34 mouse cellular contexts compared by ENCODE assay signal in the genomic region with DNA sequence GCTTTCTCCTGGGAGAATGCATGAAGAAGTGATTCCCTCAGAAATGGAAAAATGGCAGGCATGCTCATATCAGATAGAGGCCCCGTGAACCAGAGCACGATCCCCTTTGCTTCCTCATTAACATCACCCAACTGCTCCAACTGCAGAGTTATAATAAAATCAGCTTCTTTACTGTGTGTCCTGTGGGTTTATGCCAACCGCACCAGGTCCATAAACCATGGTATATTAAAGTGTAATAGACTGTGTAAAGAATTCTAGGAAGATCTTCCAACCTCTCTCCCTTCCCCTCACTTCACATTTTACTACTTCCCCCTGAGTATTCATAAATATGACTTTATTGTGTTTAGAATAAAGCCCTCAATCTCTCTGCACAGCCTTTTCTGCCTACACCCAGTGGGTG.
"Had no signal": no experiment of that assay in that cellular context is flagged by ENCODE, and none has a peak within 500 bp of the region (broad histone marks: within the 10 kb centered on the region; RNA-seq: fewer than 3 reads in every experiment).

No protein-coding gene starts in this region.

- H3K36me3 ChIP-seq: heart, embryonic 10.5 days; heart, embryonic 12.5 days; heart, embryonic 13.5 days; heart, embryonic 15.5 days; hindbrain, embryonic 10.5 days; hindbrain, embryonic 12.5 days; hindbrain, embryonic 13.5 days; hindbrain, embryonic 15.5 days; intestine, embryonic 15.5 days; kidney, embryonic 15.5 days had no signal

- H3K4me2 ChIP-seq: heart, embryonic 12.5 days; heart, embryonic 13.5 days; heart, embryonic 15.5 days; hindbrain, embryonic 12.5 days; hindbrain, embryonic 13.5 days; hindbrain, embryonic 14.5 days; hindbrain, embryonic 15.5 days; intestine, embryonic 15.5 days; kidney, embryonic 15.5 days had no signal

- H3K27ac ChIP-seq: heart, embryonic 10.5 days; heart, embryonic 13.5 days; heart, embryonic 15.5 days; hindbrain, embryonic 10.5 days; hindbrain, embryonic 12.5 days; hindbrain, embryonic 13.5 days; hindbrain, embryonic 14.5 days; hindbrain, embryonic 15.5 days; hindbrain, postnatal 0 days; intestine, embryonic 15.5 days; kidney, embryonic 15.5 days; kidney, postnatal 0 days; layer of hippocampus, adult 2 months had no signal

- H3K4me3 ChIP-seq: heart, embryonic 10.5 days; heart, embryonic 12.5 days; heart, embryonic 13.5 days; heart, embryonic 15.5 days; hindbrain, embryonic 10.5 days; hindbrain, embryonic 12.5 days; hindbrain, embryonic 13.5 days; hindbrain, embryonic 15.5 days; intestine, embryonic 15.5 days; kidney, embryonic 15.5 days; layer of hippocampus, adult 2 months had no signal

- H3K27me3 ChIP-seq: heart, embryonic 13.5 days; heart, embryonic 15.5 days; hindbrain, embryonic 12.5 days; hindbrain, embryonic 13.5 days; hindbrain, embryonic 15.5 days; intestine, embryonic 15.5 days; kidney, embryonic 15.5 days had no signal

- H3K9ac ChIP-seq: heart, embryonic 12.5 days; heart, embryonic 13.5 days; heart, embryonic 15.5 days; hindbrain, embryonic 12.5 days; hindbrain, embryonic 13.5 days; hindbrain, embryonic 14.5 days; hindbrain, embryonic 15.5 days; intestine, embryonic 15.5 days; kidney, embryonic 15.5 days had no signal

- DNase-seq: heart, postnatal 10 days; heart, postnatal 14 days; heart, postnatal 36 days; heart, postnatal 4 days; kidney, adult 11 months; kidney, adult 18-20 months; kidney, adult 2 months; kidney, adult 8-10 months; kidney, adult 9 months; kidney, postnatal 10 days; kidney, postnatal 14 days; kidney, postnatal 25 days; kidney, postnatal 36 days; kidney, postnatal 4 days; layer of hippocampus, adult 9-11 months; layer of hippocampus, postnatal 36 days had no signal

- H3K4me1 ChIP-seq: heart, embryonic 15.5 days had no signal

- H3K9me3 ChIP-seq: heart, embryonic 10.5 days; heart, embryonic 12.5 days; heart, embryonic 13.5 days; heart, embryonic 15.5 days; hindbrain, embryonic 10.5 days; hindbrain, embryonic 12.5 days; hindbrain, embryonic 13.5 days; hindbrain, embryonic 15.5 days; intestine, embryonic 15.5 days; kidney, embryonic 15.5 days had no signal

- ATAC-seq: hindbrain, embryonic 16.5 days; hindbrain, postnatal 0 days; inflammation-experienced regulatory T-cells, adult 6 months; intestine, embryonic 15.5 days; intestine, embryonic 16.5 days; intestine, postnatal 0 days had no signal
